Mouse (Mus musculus) neural tube, embryonic 11.5 days (tissue): ENCODE measurements at regions not wholly inside any gene's neighbourhood (a gene's known extent, or its start where the extent isn't known, plus 50 kb on each side); places are given as distances from the start of the nearest gene placed in this dataset.

Source experiments
- ATAC-seq: fragments of 200-750 bp; cut with Nextera tagmentation; 2 replicates; pipeline ENCODE4 v1.8.0; 2017; ENCODE audit warnings: moderate number of reproducible peaks, mild to moderate bottlenecking, moderate TSS enrichment, moderate library complexity; ENCODE audit not compliant: insufficient read depth, low FRiP score, low TSS enrichment
- DNase-seq: peaks from one replicate; pipeline ENCODE4 v3.0.0-alpha.2; 2015; ENCODE audit warnings: low spot score
- H3K27ac ChIP-seq: fragments of 300-500 bp; sonication (generic); 2 replicates; pipeline ENCODE4 v1.5.1; 2014; ENCODE audit warnings: low read depth, mild to moderate bottlenecking, low read length
- H3K27me3 ChIP-seq: fragments of 300-500 bp; sonication (generic); 2 replicates; pipeline ENCODE4 v1.6.1; 2014; ENCODE audit warnings: mild to moderate bottlenecking, low read length, mixed read lengths; ENCODE audit not compliant: control insufficient read depth, insufficient read depth
- H3K36me3 ChIP-seq: fragments of 300-500 bp; sonication (generic); 2 replicates; pipeline ENCODE4 v1.6.1; 2014; ENCODE audit warnings: mild to moderate bottlenecking, low read length, moderate library complexity, mixed read lengths; ENCODE audit not compliant: control insufficient read depth, insufficient read depth
- H3K4me1 ChIP-seq: fragments of 300-500 bp; sonication (generic); 2 replicates; pipeline ENCODE4 v1.6.1; 2014; ENCODE audit warnings: low read length, mixed read lengths; ENCODE audit not compliant: control insufficient read depth, insufficient read depth
- H3K4me2 ChIP-seq: fragments of 300-500 bp; sonication (generic); 2 replicates; pipeline ENCODE4 v1.6.1; 2014; ENCODE audit warnings: low read depth, mild to moderate bottlenecking, moderate library complexity
- H3K4me3 ChIP-seq: fragments of 300-500 bp; sonication (generic); 2 replicates; pipeline ENCODE4 v1.5.1; 2014; ENCODE audit warnings: low read depth, low read length
- H3K9ac ChIP-seq: fragments of 300-500 bp; sonication (generic); 2 replicates; pipeline ENCODE4 v1.6.1; 2014; ENCODE audit warnings: mild to moderate bottlenecking, low read length
- H3K9me3 ChIP-seq: fragments of 300-500 bp; sonication (generic); 2 replicates; pipeline ENCODE4 v1.6.1; 2016; ENCODE audit warnings: low read length; ENCODE audit not compliant: control insufficient read depth
- WGBS: fragments of 180-500 bp; shearing (Covaris S2); extraction: QIAGEN DNeasy Blood & Tissue Kit; methylation state at CpG from one replicate; pipeline ENCODE4 v1.1.7; 2014; 5-methylcytosine and 5-hydroxymethylcytosine counted together

- no peaks in the 10 kb centered on the region for H3K9me3 ChIP-seq
- no peaks in the 10 kb centered on the region for H3K36me3 ChIP-seq
- H3K9ac ChIP-seq = no peak overlapping the region
- no peak for ATAC-seq
- no peak overlapping the region for H3K4me3 ChIP-seq
- no peaks in the 10 kb centered on the region for H3K4me1 ChIP-seq
- no peaks in the 10 kb centered on the region for H3K27me3 ChIP-seq
- DNase-seq = no peak
- 78% methylated on average over 10 of the region's 10 CpGs for WGBS
- no peak overlapping the region for H3K27ac ChIP-seq
- no peak overlapping the region for H3K4me2 ChIP-seq
Measured at GRCm38 (mm10) chr14:58273693-58274419, 203.5 kb downstream of the Fgf9 start.

DNA sequence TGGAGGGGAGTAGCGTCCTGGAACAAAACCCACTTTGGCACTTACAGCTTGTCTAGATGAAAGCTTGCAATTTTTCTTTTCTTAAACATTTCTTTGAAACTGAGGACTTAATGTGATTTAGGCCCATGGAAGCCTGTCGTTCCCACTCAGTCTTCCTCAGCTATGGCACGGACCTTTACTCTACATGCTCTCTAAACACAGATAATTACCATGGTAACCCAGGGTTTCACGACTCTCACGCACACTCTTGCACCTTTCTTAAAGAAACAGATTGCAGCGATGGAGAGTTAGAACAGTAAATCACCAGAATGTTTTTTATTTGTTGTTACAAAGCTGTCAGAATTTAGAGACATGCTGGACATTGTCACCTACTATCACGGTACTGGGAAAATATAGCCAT, 195.0 kb downstream of the Fgf9 start:
- H3K9ac ChIP-seq = no peak overlapping the region

DNA sequence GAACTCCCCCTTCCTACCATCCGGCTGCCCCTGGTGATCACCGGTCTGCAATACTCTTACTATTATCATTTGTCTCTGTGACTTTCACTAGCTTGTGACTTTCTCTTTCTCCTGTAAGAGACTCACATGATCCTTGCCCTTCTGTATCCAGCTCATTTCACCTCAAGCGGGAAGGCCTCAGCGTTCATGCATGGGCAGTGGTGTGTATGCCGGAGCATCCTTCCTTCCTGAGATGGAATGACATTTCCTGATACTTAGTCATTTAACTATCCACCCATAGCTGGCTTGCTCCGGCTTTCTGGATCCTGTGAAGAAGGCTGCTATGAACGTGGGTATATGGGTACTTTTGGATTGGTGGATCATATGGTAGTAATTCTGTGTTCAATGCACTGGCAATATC, 194.1 kb downstream of the Fgf9 start:
- no peak overlapping the region for H3K4me2 ChIP-seq
- no peak overlapping the region for H3K9ac ChIP-seq
- DNase-seq (no peak), ATAC-seq (no peak)
- 84% methylated on average over 7 of the region's 7 CpGs for WGBS
- H3K36me3 ChIP-seq = no peaks in the 10 kb centered on the region
- H3K27ac ChIP-seq = no peak overlapping the region
- H3K4me3 ChIP-seq = no peak overlapping the region
- H3K4me1 ChIP-seq = no peaks in the 10 kb centered on the region
- H3K9me3 ChIP-seq = no peaks in the 10 kb centered on the region
- H3K27me3 ChIP-seq = no peaks in the 10 kb centered on the region

More for the DNA sequence above, 195.0 kb downstream of the Fgf9 start:
- H3K9me3 ChIP-seq = no peaks in the 10 kb centered on the region
- H3K27me3 ChIP-seq = no peaks in the 10 kb centered on the region
- H3K4me2 ChIP-seq = no peak overlapping the region
- no peaks in the 10 kb centered on the region for H3K36me3 ChIP-seq
- H3K4me1 ChIP-seq = no peaks in the 10 kb centered on the region
- WGBS = 61% methylated on average over 7 of the region's 7 CpGs
- DNase-seq = no peak
- no peak for ATAC-seq
- no peak overlapping the region for H3K27ac ChIP-seq
- H3K4me3 ChIP-seq = no peak overlapping the region

DNA sequence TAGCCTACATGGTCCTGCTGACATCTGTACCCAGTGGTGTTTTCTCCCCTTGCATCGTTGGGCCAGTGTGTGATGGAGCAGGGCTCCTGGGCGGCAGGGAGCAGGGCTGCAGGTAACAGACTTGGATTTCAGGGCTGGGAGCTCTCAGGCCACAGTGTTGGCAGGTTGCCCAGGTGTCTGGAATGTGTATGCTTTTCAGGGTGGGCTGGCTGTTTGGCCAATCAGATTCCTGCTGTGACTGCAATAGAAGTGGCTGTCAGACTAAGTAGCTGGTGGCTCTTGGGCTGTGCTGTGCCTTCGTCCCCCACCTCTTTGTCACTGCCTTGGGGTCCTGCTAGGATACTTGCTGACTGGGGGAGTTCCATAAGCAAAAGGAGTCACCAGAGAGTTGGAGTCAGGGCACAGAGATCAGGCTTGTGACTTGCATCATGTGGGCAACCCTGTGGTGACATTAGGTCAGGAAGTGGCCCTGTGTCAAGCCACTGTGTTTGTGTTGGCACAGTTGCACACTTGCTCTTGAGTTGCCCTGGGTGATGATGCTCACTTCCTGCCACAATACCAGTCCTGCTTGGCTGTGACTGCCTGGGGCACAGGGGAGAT, 183.1 kb downstream of the Fgf9 start:
- Histone ChIP-seq H3K4me1 (no peaks in the 10 kb centered on the region), H3K36me3 (no peaks in the 10 kb centered on the region), H3K9me3 (no peaks in the 10 kb centered on the region), H3K4me2 (no peak overlapping the region), H3K4me3 (no peak overlapping the region), H3K27me3 (no peaks in the 10 kb centered on the region), H3K9ac (no peak overlapping the region), H3K27ac (no peak overlapping the region)
- 73% methylated on average over 3 of the region's 3 CpGs for WGBS
- ATAC-seq (no peak), DNase-seq (no peak)

DNA sequence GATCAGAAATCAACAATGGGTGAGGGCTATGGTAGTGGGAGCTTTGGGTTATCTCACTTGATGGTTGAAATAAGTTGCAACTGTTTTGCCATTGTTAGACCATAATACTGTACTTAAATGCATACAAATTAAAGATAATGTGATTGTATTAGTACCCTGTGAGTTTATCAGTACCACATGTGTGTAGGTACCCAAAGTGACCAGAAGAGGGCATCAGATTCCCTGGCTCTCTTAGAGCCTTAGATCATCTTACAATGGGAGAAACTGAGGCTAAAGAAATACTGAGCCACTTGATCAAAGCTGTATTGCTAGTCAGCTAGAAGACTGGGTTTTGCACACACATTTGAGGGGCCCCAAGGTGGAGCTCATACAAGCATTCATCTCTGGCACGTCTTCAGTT, 155.5 kb downstream of the Fgf9 start:
- no peak overlapping the region for H3K27ac ChIP-seq
- no peak overlapping the region for H3K9ac ChIP-seq
- H3K4me2 ChIP-seq = no peak overlapping the region
- H3K4me3 ChIP-seq = no peak overlapping the region
- ATAC-seq = no peak
- H3K36me3 ChIP-seq = no peaks in the 10 kb centered on the region
- no peaks in the 10 kb centered on the region for H3K9me3 ChIP-seq
- 87% methylated on average over 1 of the region's 1 CpGs for WGBS
- no peaks in the 10 kb centered on the region for H3K4me1 ChIP-seq
- no peak for DNase-seq
- no peaks in the 10 kb centered on the region for H3K27me3 ChIP-seq

- Histone ChIP-seq H3K4me3 (no peak overlapping the region), H3K27me3 (no peaks in the 10 kb centered on the region), H3K4me1 (no peaks in the 10 kb centered on the region), H3K36me3 (no peaks in the 10 kb centered on the region), H3K9ac (no peak overlapping the region), H3K27ac (no peak overlapping the region), H3K4me2 (no peak overlapping the region), H3K9me3 (no peaks in the 10 kb centered on the region)
- 80% methylated on average over 3 of the region's 3 CpGs for WGBS
- ATAC-seq (no peak), DNase-seq (no peak)
Measured at GRCm38 (mm10) chr14:58224419-58224818, 154.1 kb downstream of the Fgf9 start.

- ATAC-seq (no peak), DNase-seq (no peak)
- H3K9me3 ChIP-seq = no peaks in the 10 kb centered on the region
- H3K4me1 ChIP-seq = no peaks in the 10 kb centered on the region
- no peaks in the 10 kb centered on the region for H3K27me3 ChIP-seq
- WGBS = 91% methylated on average over 1 of the region's 1 CpGs
- no peak overlapping the region for H3K9ac ChIP-seq
- no peak overlapping the region for H3K4me3 ChIP-seq
- H3K4me2 ChIP-seq = no peak overlapping the region
- H3K27ac ChIP-seq = no peak overlapping the region
- no peaks in the 10 kb centered on the region for H3K36me3 ChIP-seq
Measured at GRCm38 (mm10) chr14:58208401-58208800, 138.1 kb downstream of the Fgf9 start.

GRCm38 (mm10) chr14:58202607-58203295, 132.4 kb downstream of the Fgf9 start:
- WGBS = 51% methylated on average over 6 of the region's 6 CpGs
- ATAC-seq (no peak), DNase-seq (peak; percentile 14)
- Histone ChIP-seq H3K27me3 (no peaks in the 10 kb centered on the region), H3K9me3 (no peaks in the 10 kb centered on the region), H3K27ac (no peak overlapping the region), H3K36me3 (no peaks in the 10 kb centered on the region), H3K4me1 (no peaks in the 10 kb centered on the region), H3K4me2 (no peak overlapping the region), H3K9ac (no peak overlapping the region), H3K4me3 (no peak overlapping the region)

DNA sequence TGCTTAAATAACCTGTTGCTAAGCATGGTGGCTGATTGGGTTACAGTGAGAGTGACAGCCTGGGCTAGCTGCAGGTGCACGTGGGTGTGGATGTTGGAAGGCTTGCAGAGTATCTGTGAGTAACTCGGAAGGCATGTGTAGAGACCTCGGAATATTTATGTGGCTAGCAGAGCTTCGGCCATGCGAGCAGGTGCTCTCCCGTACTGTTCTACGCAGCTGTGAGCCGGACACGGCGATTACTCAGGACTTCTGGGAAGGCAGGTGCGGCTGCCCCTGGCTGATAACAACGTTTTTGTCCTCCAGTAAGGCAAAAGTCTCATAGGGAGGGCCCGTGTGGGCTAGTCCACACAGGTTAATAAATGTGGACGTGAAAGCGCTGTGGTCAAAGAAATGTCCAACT, 119.6 kb downstream of the Fgf9 start:
- DNase-seq (no peak), ATAC-seq (no peak)
- WGBS = 83% methylated on average over 15 of the region's 15 CpGs
- no peak overlapping the region for H3K27ac ChIP-seq
- no peaks in the 10 kb centered on the region for H3K9me3 ChIP-seq
- no peaks in the 10 kb centered on the region for H3K27me3 ChIP-seq
- H3K36me3 ChIP-seq = no peaks in the 10 kb centered on the region
- no peak overlapping the region for H3K4me2 ChIP-seq
- no peak overlapping the region for H3K4me3 ChIP-seq
- no peak overlapping the region for H3K9ac ChIP-seq
- H3K4me1 ChIP-seq = no peaks in the 10 kb centered on the region
